Mouse (Mus musculus) CH12.LX (cell line): Measurements from ENCODE around the gene Atp8b4. TPM values are rescaled to one million over a fixed set of nuclear protein-coding genes. Genes with fewer than 3 reads are reported as not detected.

Source experiments
- DNase-seq: peaks from one replicate; pipeline ENCODE4 v3.0.0-alpha.2; 2013; ENCODE audit errors: extremely low read depth
- H3K27ac ChIP-seq: 2 replicates; pipeline ENCODE4 v1.5.1; 2012; ENCODE audit warnings: low read depth, mild to moderate bottlenecking, control low read depth, moderate library complexity; ENCODE audit not compliant: insufficient read depth
- H3K27me3 ChIP-seq: replicated peaks from 2 replicates; pipeline ENCODE3; 2012; ENCODE audit warnings: inconsistent platforms
- H3K36me3 ChIP-seq, 2 experiments: replicated peaks in 1 of 2; 2 replicates each; pipeline versions ENCODE3 to v1.6.1; 2012; ENCODE audit warnings: inconsistent platforms in 1 of 2, low read length in 1 of 2, mild to moderate bottlenecking in 1 of 2, mixed read lengths in 1 of 2, moderate library complexity in 1 of 2; ENCODE audit not compliant: control insufficient read depth in 1 of 2, insufficient read depth in 1 of 2
- H3K4me1 ChIP-seq, 2 experiments: 2 replicates each; pipeline ENCODE4 v1.6.1; 2012; ENCODE audit warnings: inconsistent platforms in 1 of 2, moderate library complexity in 1 of 2; ENCODE audit not compliant: insufficient read depth in 2 of 2, control insufficient read depth in 1 of 2
- H3K4me2 ChIP-seq: 2 replicates; pipeline ENCODE4 v1.6.1; 2012; ENCODE audit warnings: low read depth, mild to moderate bottlenecking, control low read depth; ENCODE audit not compliant: poor library complexity, insufficient read depth, severe bottlenecking
- H3K4me3 ChIP-seq, 3 experiments: fragments of 150-350 bp in 1 of 3; sonication (generic) in 1 of 3; replicated peaks in 1 of 3; 2 replicates each; pipeline versions ENCODE3 to v1.5.1; 2011 to 2012; ENCODE audit warnings: low read depth in 2 of 3, low read length in 2 of 3, mild to moderate bottlenecking in 2 of 3, moderate library complexity in 2 of 3, control low read depth in 1 of 3, improper control_type of control experiment in 1 of 3, inconsistent platforms in 1 of 3, mixed read lengths in 1 of 3; ENCODE audit not compliant: poor library complexity in 1 of 3
- H3K79me2 ChIP-seq: replicated peaks from 2 replicates; pipeline ENCODE4 v1.6.1; 2012; ENCODE audit warnings: mild to moderate bottlenecking, moderate library complexity; ENCODE audit not compliant: control insufficient read depth, poor library complexity, insufficient read depth, severe bottlenecking; ENCODE audit errors: extremely low read depth
- H3K9ac ChIP-seq: 2 replicates; pipeline ENCODE4 v1.6.1; 2012; ENCODE audit warnings: low read depth, mild to moderate bottlenecking, control low read depth, moderate library complexity; ENCODE audit not compliant: insufficient read depth
- H3K9me3 ChIP-seq: replicated peaks from 2 replicates; pipeline ENCODE3; 2012; ENCODE audit warnings: low read length, inconsistent platforms, mixed read lengths
- BHLHE40 ChIP-seq: IDR thresholded peaks from 2 replicates; pipeline ENCODE4 v1.6.1; 2011; ENCODE audit warnings: mild to moderate bottlenecking, low read depth, low read length, improper control_type of control experiment
- CHD1 ChIP-seq: IDR thresholded peaks from 2 replicates; pipeline ENCODE4 v1.6.1; 2012; ENCODE audit warnings: low read depth, low read length, improper control_type of control experiment, inconsistent platforms
- CHD2 ChIP-seq: IDR thresholded peaks from 2 replicates; pipeline ENCODE4 v1.6.1; 2011; ENCODE audit warnings: low read length, improper control_type of control experiment
- CTCF ChIP-seq, 2 experiments: IDR thresholded peaks in 1 of 2; conservative IDR thresholded peaks in 1 of 2; 2 replicates each; pipeline ENCODE4 v1.5.1; 2011 to 2012; ENCODE audit warnings: low read depth in 2 of 2, low read length in 2 of 2, improper control_type of control experiment in 1 of 2, inconsistent platforms in 1 of 2, mild to moderate bottlenecking in 1 of 2, moderate library complexity in 1 of 2
- E2F4 ChIP-seq: IDR thresholded peaks from 2 replicates; pipeline ENCODE4 v1.6.1; 2011; ENCODE audit warnings: low read depth, low read length, improper control_type of control experiment; ENCODE audit not compliant: insufficient replicate concordance
- ELF1 ChIP-seq: IDR thresholded peaks from 2 replicates; pipeline ENCODE4 v1.6.1; 2014; ENCODE audit warnings: low read depth, mild to moderate bottlenecking, inconsistent platforms, low read length, improper control_type of control experiment
- EP300 ChIP-seq: IDR thresholded peaks from 2 replicates; pipeline ENCODE4 v1.6.1; 2011; ENCODE audit warnings: low read length, improper control_type of control experiment
- ETS1 ChIP-seq: conservative IDR thresholded peaks from 2 replicates; pipeline ENCODE4 v1.6.1; 2012; ENCODE audit warnings: low read depth, mild to moderate bottlenecking, inconsistent platforms, low read length, improper control_type of control experiment, moderate library complexity
- GABPA ChIP-seq: IDR thresholded peaks from 2 replicates; pipeline ENCODE4 v1.6.1; 2012; ENCODE audit warnings: low read depth, low read length, improper control_type of control experiment, inconsistent platforms; ENCODE audit not compliant: insufficient replicate concordance
- HCFC1 ChIP-seq: IDR thresholded peaks from 2 replicates; pipeline ENCODE4 v1.6.1; 2012; ENCODE audit warnings: low read depth, mild to moderate bottlenecking, inconsistent platforms, low read length, improper control_type of control experiment
- IRF4 ChIP-seq: IDR thresholded peaks from 2 replicates; pipeline ENCODE4 v1.6.1; 2014; ENCODE audit warnings: low read depth, mild to moderate bottlenecking, inconsistent platforms, low read length, improper control_type of control experiment
- JUN ChIP-seq: IDR thresholded peaks from 2 replicates; pipeline ENCODE4 v1.6.1; 2011; ENCODE audit warnings: low read depth, mild to moderate bottlenecking, low read length, improper control_type of control experiment, moderate library complexity; ENCODE audit not compliant: insufficient read depth
- JUND ChIP-seq: conservative IDR thresholded peaks from 2 replicates; pipeline ENCODE4 v1.6.1; 2011; ENCODE audit warnings: low read depth, low read length, improper control_type of control experiment
- KAT2A ChIP-seq: IDR thresholded peaks from 2 replicates; pipeline ENCODE4 v1.6.1; 2012; ENCODE audit warnings: low read length, improper control_type of control experiment, inconsistent platforms; ENCODE audit not compliant: insufficient replicate concordance
- MAFK ChIP-seq: IDR thresholded peaks from 2 replicates; pipeline ENCODE4 v1.6.1; 2011; ENCODE audit warnings: low read length, improper control_type of control experiment; ENCODE audit not compliant: insufficient replicate concordance
- MAX ChIP-seq: IDR thresholded peaks from 2 replicates; pipeline ENCODE4 v1.6.1; 2011; ENCODE audit warnings: low read length, improper control_type of control experiment
- MAZ ChIP-seq: IDR thresholded peaks from 2 replicates; pipeline ENCODE4 v1.6.1; 2012; ENCODE audit warnings: low read depth, mild to moderate bottlenecking, inconsistent platforms, low read length, improper control_type of control experiment, moderate library complexity
- MEF2A ChIP-seq: IDR thresholded peaks from 2 replicates; pipeline ENCODE4 v1.6.1; 2014; ENCODE audit warnings: low read depth, mild to moderate bottlenecking, inconsistent platforms, low read length, improper control_type of control experiment, borderline replicate concordance
- MXI1 ChIP-seq: IDR thresholded peaks from 2 replicates; pipeline ENCODE4 v1.6.1; 2011; ENCODE audit warnings: mild to moderate bottlenecking, low read depth, low read length, improper control_type of control experiment
- MYC ChIP-seq: IDR thresholded peaks from 2 replicates; pipeline ENCODE4 v1.6.1; 2011; ENCODE audit warnings: low read depth, mild to moderate bottlenecking, improper control_type of control experiment, low read length
- NELFE ChIP-seq: IDR thresholded peaks from 2 replicates; pipeline ENCODE4 v1.6.1; 2011; ENCODE audit warnings: low read depth, low read length, improper control_type of control experiment
- NRF1 ChIP-seq: IDR thresholded peaks from 2 replicates; pipeline ENCODE4 v1.6.1; 2014; ENCODE audit warnings: low read depth, mild to moderate bottlenecking, inconsistent platforms, low read length, improper control_type of control experiment, moderate library complexity
- PAX5 ChIP-seq: IDR thresholded peaks from 2 replicates; pipeline ENCODE4 v1.6.1; 2012; ENCODE audit warnings: low read length, inconsistent platforms, mixed read lengths
- POLR2A ChIP-seq: IDR thresholded peaks from 2 replicates; pipeline ENCODE4 v1.6.1; 2011; ENCODE audit warnings: low read depth, mild to moderate bottlenecking, improper control_type of control experiment, low read length
- POLR2AphosphoS2 ChIP-seq: IDR thresholded peaks from 2 replicates; pipeline ENCODE4 v1.6.1; 2011; ENCODE audit warnings: low read depth, low read length, improper control_type of control experiment
- RAD21 ChIP-seq: IDR thresholded peaks from 2 replicates; pipeline ENCODE4 v1.6.1; 2011; ENCODE audit warnings: low read depth, mild to moderate bottlenecking, low read length, improper control_type of control experiment, moderate library complexity
- RCOR1 ChIP-seq: conservative IDR thresholded peaks from 2 replicates; pipeline ENCODE4 v1.6.1; 2012; ENCODE audit warnings: low read depth, mild to moderate bottlenecking, inconsistent platforms, low read length, improper control_type of control experiment
- SIN3A ChIP-seq: IDR thresholded peaks from 2 replicates; pipeline ENCODE4 v1.6.1; 2012; ENCODE audit warnings: low read length, improper control_type of control experiment, inconsistent platforms
- SMC3 ChIP-seq: IDR thresholded peaks from 2 replicates; pipeline ENCODE4 v1.6.1; 2011; ENCODE audit warnings: low read depth, low read length, improper control_type of control experiment
- TBP ChIP-seq: conservative IDR thresholded peaks from 2 replicates; pipeline ENCODE4 v1.6.1; 2011; ENCODE audit warnings: low read depth, low read length, improper control_type of control experiment
- TCF12 ChIP-seq: IDR thresholded peaks from 2 replicates; pipeline ENCODE4 v1.6.1; 2014; ENCODE audit warnings: low read depth, mild to moderate bottlenecking, inconsistent platforms, low read length, improper control_type of control experiment
- UBTF ChIP-seq: IDR thresholded peaks from 2 replicates; pipeline ENCODE4 v1.6.1; 2012; ENCODE audit warnings: low read depth, mild to moderate bottlenecking, inconsistent platforms, low read length, improper control_type of control experiment, moderate library complexity
- USF1 ChIP-seq: IDR thresholded peaks from 2 replicates; pipeline ENCODE4 v1.6.1; 2014; ENCODE audit warnings: low read depth, mild to moderate bottlenecking, inconsistent platforms, low read length, improper control_type of control experiment
- USF2 ChIP-seq: conservative IDR thresholded peaks from 2 replicates; pipeline ENCODE4 v1.6.1; 2011; ENCODE audit warnings: low read depth, low read length, improper control_type of control experiment
- ZC3H11A ChIP-seq: IDR thresholded peaks from 2 replicates; pipeline ENCODE4 v1.6.1; 2012; ENCODE audit warnings: low read depth, mild to moderate bottlenecking, inconsistent platforms, low read length, improper control_type of control experiment
- ZKSCAN1 ChIP-seq: IDR thresholded peaks from 2 replicates; pipeline ENCODE4 v1.6.1; 2012; ENCODE audit warnings: low read depth, inconsistent platforms, low read length, improper control_type of control experiment, borderline replicate concordance
- ZMIZ1 ChIP-seq: IDR thresholded peaks from 2 replicates; pipeline ENCODE4 v1.6.1; 2012; ENCODE audit warnings: low read depth, mild to moderate bottlenecking, inconsistent platforms, low read length, improper control_type of control experiment
- ZNF384 ChIP-seq: IDR thresholded peaks from 2 replicates; pipeline ENCODE4 v1.6.1; 2012; ENCODE audit warnings: low read depth, low read length, improper control_type of control experiment, inconsistent platforms
- dilution Hi-C: fragments of 300-500 bp; cut with MboI; formaldehyde crosslinking; loops from 2 replicates; pipeline ENCODE4 v1.14.3; 2020; ENCODE audit warnings: low sequenced_read_pairs; ENCODE audit not compliant: extremely low pct_unique_long_range_greater_than_20kb, extremely low pct_ligation_motif_present
- in situ Hi-C: fragments of 300-500 bp; cut with MboI; formaldehyde crosslinking; loops from 3 replicates; pipeline ENCODE4 v1.14.3; 2019; ENCODE audit warnings: low sequenced_read_pairs, low pct_ligation_motif_present, low pct_unique_long_range_greater_than_20kb, mixed read lengths
- polyA plus RNA-seq: library from polyadenylated mRNA; unstranded; fragments of >175 nt; gene quantifications from 2 replicates; pipeline ENCODE4 v1.2.1, GENCODE M21; 2012; ENCODE audit warnings: low read depth; ENCODE audit not compliant: insufficient read length
- total RNA-seq, 2 experiments: library from RNA; depleted of rRNA; stranded (reverse); fragments of 300-350 nt in 1 of 2; fragments of >200 nt in 1 of 2; gene quantifications; 2 replicates each; pipeline ENCODE4 v1.2.3; 2012 to 2014

Gene Atp8b4
- total and polyA plus RNA-seq, 3 experiments = 0.50 to 1.9 (median 0.79) TPM

DNA sequence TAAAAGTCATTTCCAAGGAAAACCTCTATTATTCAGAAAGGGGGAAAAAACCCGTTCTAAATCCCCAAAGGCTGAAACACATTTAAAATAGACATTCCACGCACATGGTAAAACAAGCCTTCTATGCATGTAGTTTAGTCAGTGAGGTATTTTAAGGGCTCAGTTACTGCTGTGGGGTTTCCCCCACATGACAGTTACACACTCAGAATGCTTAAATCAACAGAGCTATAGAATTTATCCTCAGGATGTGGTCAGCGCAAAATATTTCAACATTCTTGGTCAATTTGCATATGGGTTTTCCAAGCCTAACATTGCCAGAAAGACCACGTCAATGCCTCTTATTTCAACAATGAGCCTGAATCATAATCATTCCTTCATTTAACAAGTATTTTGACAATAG, 190.5 kb downstream of the Atp8b4 start:
- Histone ChIP-seq H3K36me3 (no peaks in the 10 kb centered on the region), H3K79me2 (no peaks in the 10 kb centered on the region), H3K9ac (no peak overlapping the region), H3K4me1 (peaks cover 22 to 40% of the 10 kb centered on the region in 2 experiments), H3K9me3 (peaks cover 7% of the 10 kb centered on the region), H3K27me3 (no peaks in the 10 kb centered on the region), H3K27ac (peak overlapping the region; percentile 87), H3K4me2 (peak overlapping the region; percentile 50; the same call in 1 of the 2 replicates), H3K4me3 (no peak overlapping the region)
- TF ChIP-seq MAFK (0 out of 2 replicates have a peak, but pooled peaks have one; percentile 27), MEF2A (peak; percentile 95), BHLHE40 (peak; percentile 71), CHD1 (no peak), HCFC1 (0 out of 2 replicates have a peak, but pooled peaks have one; percentile 28), JUND (peak; percentile 59; the same call in 1 of the 2 replicates), POLR2AphosphoS2 (no peak), NELFE (no peak), PAX5 (no peak), USF2 (no peak), GABPA (no peak), CTCF (conservative IDR thresholded peaks at IDR 0.05 in 1 of 2, IDR thresholded peaks at IDR 0.05 in 1 of 2; ENCODE audit: low read depth in 2 of 2, low read length in 2 of 2) (no peak), SIN3A (peak; percentile 70; the same call in 1 of the 2 replicates), ZMIZ1 (no peak), POLR2A (no peak), ZNF384 (no peak), JUN (peak; percentile 50), EP300 (peak; percentile 76), ZC3H11A (no peak), ELF1 (no peak), MXI1 (peak; percentile 51), RAD21 (no peak), USF1 (no peak), SMC3 (no peak), MAX (peak; percentile 83), UBTF (no peak), RCOR1 (peak; percentile 65; the same call in 1 of the 2 replicates), TCF12 (peak; percentile 42; the same call in 1 of the 2 replicates), ZKSCAN1 (no peak), ETS1 (peak; percentile 75), E2F4 (peak; percentile 36; the same call in 1 of the 2 replicates), KAT2A (no peak), NRF1 (no peak), MAZ (no peak), CHD2 (no peak; the same call in 1 of the 2 replicates), MYC (peak; percentile 88), TBP (peak; percentile 38; the same call in 1 of the 2 replicates), IRF4 (peak; percentile 70)
- dilution Hi-C loops = no loop called here
- in situ Hi-C loops = no loop called here
- DNase-seq = peak; percentile 65
